Mouse (Mus musculus) myocyte (in vitro differentiated cells): Measurements from ENCODE around the gene Rtn4r. TPM values are rescaled to one million over a fixed set of nuclear protein-coding genes. Genes with fewer than 3 reads are reported as not detected.

Experiments used
- H3K27me3 ChIP-seq: one replicate; pipeline ENCODE4 v1.6.1; 2011; ENCODE audit not compliant: control insufficient read depth, insufficient read depth, insufficient read length
- H3K36me3 ChIP-seq: one replicate; pipeline ENCODE4 v1.6.1; 2011; ENCODE audit not compliant: control insufficient read depth, insufficient read depth
- H3K4me2 ChIP-seq: one replicate; pipeline ENCODE4 v1.6.1; 2011; ENCODE audit warnings: low read depth, control low read depth
- H3K4me3 ChIP-seq: one replicate; pipeline ENCODE4 v1.5.1; 2011; ENCODE audit warnings: mild to moderate bottlenecking, control low read depth, moderate library complexity
- H3K79me2 ChIP-seq: one replicate; pipeline ENCODE4 v1.6.1; 2011; ENCODE audit not compliant: control insufficient read depth, insufficient read depth
- H3ac ChIP-seq: one replicate; pipeline ENCODE4 v1.6.1; 2011; ENCODE audit not compliant: control insufficient read depth, insufficient read length
- CEBPB ChIP-seq: IDR thresholded peaks from 2 replicates; pipeline ENCODE4 v1.6.1; 2011; ENCODE audit warnings: mild to moderate bottlenecking, moderate library complexity; ENCODE audit not compliant: poor library complexity, insufficient read depth, severe bottlenecking
- E2F4 ChIP-seq: IDR thresholded peaks from one replicate; pipeline ENCODE4 v1.6.1; 2011; ENCODE audit warnings: mild to moderate bottlenecking, control low read depth, moderate library complexity; ENCODE audit not compliant: insufficient read depth
- MAX ChIP-seq: IDR thresholded peaks from one replicate; pipeline ENCODE4 v1.6.1; 2011; ENCODE audit warnings: low read depth, mild to moderate bottlenecking, control low read depth
- MYOD1 ChIP-seq, 3 experiments: IDR thresholded peaks; one replicate each; pipeline ENCODE4 v1.6.1; 2011; ENCODE audit warnings: control low read depth in 2 of 3, low read depth in 2 of 3, mild to moderate bottlenecking in 2 of 3, moderate library complexity in 1 of 3; ENCODE audit not compliant: insufficient read length in 2 of 3, control insufficient read depth in 1 of 3
- MYOG ChIP-seq, 3 experiments: IDR thresholded peaks; one replicate each; pipeline ENCODE4 v1.6.1; 2011; ENCODE audit warnings: control low read depth in 2 of 3, low read depth in 2 of 3, mild to moderate bottlenecking in 2 of 3; ENCODE audit not compliant: insufficient read length in 2 of 3, control insufficient read depth in 1 of 3, insufficient read depth in 1 of 3
- POLR2A ChIP-seq: IDR thresholded peaks from one replicate; pipeline ENCODE4 v1.6.1; 2011; ENCODE audit warnings: low read depth, mild to moderate bottlenecking, control low read depth, moderate library complexity; ENCODE audit not compliant: insufficient read length
- POLR2AphosphoS2 ChIP-seq: IDR thresholded peaks from one replicate; pipeline ENCODE4 v1.6.1; 2011; ENCODE audit warnings: low read depth, control low read depth; ENCODE audit not compliant: insufficient read length
- REST ChIP-seq: IDR thresholded peaks from one replicate; pipeline ENCODE4 v1.6.1; 2011; ENCODE audit warnings: mild to moderate bottlenecking, control low read depth, moderate library complexity; ENCODE audit not compliant: insufficient read depth, insufficient read length
- SRF ChIP-seq: IDR thresholded peaks from one replicate; pipeline ENCODE4 v1.6.1; 2011; ENCODE audit warnings: low read depth; ENCODE audit not compliant: control insufficient read depth, insufficient read length
- TCF12 ChIP-seq: IDR thresholded peaks from one replicate; pipeline ENCODE4 v1.6.1; 2011; ENCODE audit warnings: mild to moderate bottlenecking, control low read depth; ENCODE audit not compliant: poor library complexity, insufficient read depth, severe bottlenecking
- TCF3 ChIP-seq: IDR thresholded peaks from one replicate; pipeline ENCODE4 v1.6.1; 2011; ENCODE audit warnings: low read depth, control low read depth; ENCODE audit not compliant: insufficient read length
- USF1 ChIP-seq: IDR thresholded peaks from one replicate; pipeline ENCODE4 v1.6.1; 2011; ENCODE audit warnings: low read depth, mild to moderate bottlenecking, control low read depth, moderate library complexity
- polyA plus RNA-seq: library from polyadenylated mRNA; unstranded; fragments of >200 nt; fragmentation: generic; extraction: Trizol; gene quantifications from one replicate; pipeline ENCODE4 v1.2.1, GENCODE M21; 2012; ENCODE audit warnings: missing spikeins

Gene Rtn4r
- polyA plus RNA-seq, 1 experiment = 0.26 TPM

GRCm38 (mm10) chr16:18102816-18103215 lies 24.6 kb upstream of the Rtn4r start:
- Histone ChIP-seq H3K4me3 (no peak overlapping the region), H3K27me3 (no peaks in the 10 kb centered on the region), H3ac (no peak overlapping the region), H3K4me2 (no peak overlapping the region), H3K36me3 (no peaks in the 10 kb centered on the region), H3K79me2 (no peaks in the 10 kb centered on the region)
- TF ChIP-seq E2F4 = no peak
- no peak for TF ChIP-seq USF1
- no peak for TF ChIP-seq TCF12
- no peak for TF ChIP-seq REST
- TF ChIP-seq POLR2A = no peak
- no peak for TF ChIP-seq MAX
- no peak for TF ChIP-seq CEBPB
- no peak for TF ChIP-seq MYOG (IDR thresholded peaks at IDR 0.05; ENCODE audit: control insufficient read depth in 1 of 3, insufficient read depth in 1 of 3, insufficient read length in 2 of 3, low read depth in 2 of 3)
- TF ChIP-seq SRF = no peak
- no peak for TF ChIP-seq POLR2AphosphoS2
- no peak for TF ChIP-seq TCF3
- no peak for TF ChIP-seq MYOD1 (IDR thresholded peaks at IDR 0.05; ENCODE audit: control insufficient read depth in 1 of 3, insufficient read length in 2 of 3, low read depth in 2 of 3)

- Histone ChIP-seq H3K4me2 (no peak overlapping the region), H3K79me2 (no peaks in the 10 kb centered on the region), H3ac (no peak overlapping the region), H3K36me3 (no peaks in the 10 kb centered on the region), H3K4me3 (no peak overlapping the region), H3K27me3 (no peaks in the 10 kb centered on the region)
- TF ChIP-seq USF1 = no peak
- no peak for TF ChIP-seq SRF
- TF ChIP-seq MYOG (IDR thresholded peaks at IDR 0.05; ENCODE audit: control insufficient read depth in 1 of 3, insufficient read depth in 1 of 3, insufficient read length in 2 of 3, low read depth in 2 of 3) = no peak
- no peak for TF ChIP-seq POLR2A
- no peak for TF ChIP-seq MAX
Observed at GRCm38 (mm10) chr16:18103366-18103765, 24.1 kb upstream of the Rtn4r start.

GRCm38 (mm10) chr16:18103808-18104207 lies 23.6 kb upstream of the Rtn4r start:
- TF ChIP-seq E2F4 = no peak
- no peak for TF ChIP-seq TCF3
- no peak for TF ChIP-seq REST
- no peak for TF ChIP-seq TCF12
- no peak for TF ChIP-seq SRF
- no peak for TF ChIP-seq CEBPB
- TF ChIP-seq MYOD1 (IDR thresholded peaks at IDR 0.05; ENCODE audit: control insufficient read depth in 1 of 3, insufficient read length in 2 of 3, low read depth in 2 of 3) = no peak
- TF ChIP-seq POLR2AphosphoS2 = no peak
- TF ChIP-seq MAX = no peak
- TF ChIP-seq MYOG (IDR thresholded peaks at IDR 0.05; ENCODE audit: control insufficient read depth in 1 of 3, insufficient read depth in 1 of 3, insufficient read length in 2 of 3, low read depth in 2 of 3) = no peak
- no peak for TF ChIP-seq POLR2A
- TF ChIP-seq USF1 = no peak
- H3K79me2 ChIP-seq = no peaks in the 10 kb centered on the region
- H3K36me3 ChIP-seq = no peaks in the 10 kb centered on the region
- no peak overlapping the region for H3K4me2 ChIP-seq
- no peak overlapping the region for H3ac ChIP-seq
- no peaks in the 10 kb centered on the region for H3K27me3 ChIP-seq
- H3K4me3 ChIP-seq = no peak overlapping the region

- Histone ChIP-seq H3K79me2 (no peaks in the 10 kb centered on the region), H3K27me3 (no peaks in the 10 kb centered on the region), H3K36me3 (no peaks in the 10 kb centered on the region), H3ac (no peak overlapping the region), H3K4me3 (no peak overlapping the region), H3K4me2 (no peak overlapping the region)
- TF ChIP-seq CEBPB (peak; percentile 84; the same call in 1 of the 2 replicates), POLR2AphosphoS2 (no peak), TCF3 (no peak), USF1 (no peak)
Observed at GRCm38 (mm10) chr16:18108221-18108966, 19.0 kb upstream of the Rtn4r start.

- no peaks in the 10 kb centered on the region for H3K79me2 ChIP-seq
- no peaks in the 10 kb centered on the region for H3K36me3 ChIP-seq
- no peak overlapping the region for H3ac ChIP-seq
- H3K4me3 ChIP-seq = no peak overlapping the region
- no peak for TF ChIP-seq POLR2AphosphoS2
- TF ChIP-seq USF1 = no peak
- no peak for TF ChIP-seq TCF3
- no peak for TF ChIP-seq CEBPB
- no peak for TF ChIP-seq E2F4
- no peak for TF ChIP-seq TCF12
- TF ChIP-seq MAX = no peak
- no peak for TF ChIP-seq SRF
- no peak for TF ChIP-seq REST
- no peak for TF ChIP-seq MYOG (IDR thresholded peaks at IDR 0.05; ENCODE audit: control insufficient read depth in 1 of 3, insufficient read depth in 1 of 3, insufficient read length in 2 of 3, low read depth in 2 of 3)
- no peak for TF ChIP-seq POLR2A
- no peak for TF ChIP-seq MYOD1 (IDR thresholded peaks at IDR 0.05; ENCODE audit: control insufficient read depth in 1 of 3, insufficient read length in 2 of 3, low read depth in 2 of 3)
- peaks cover 23% of the 10 kb centered on the region for H3K27me3 ChIP-seq
- no peak overlapping the region for H3K4me2 ChIP-seq
Observed at GRCm38 (mm10) chr16:18111042-18111441, 16.4 kb upstream of the Rtn4r start.
